Mouse (Mus musculus): ENCODE measurements around the gene Snx5. TPM values are rescaled to one million over a fixed set of nuclear protein-coding genes. Genes with fewer than 3 reads are reported as not detected.

Gene Snx5
- total RNA-seq, 2 experiments from 2014 or later = 82.1 to 86.4 TPM

DNA sequence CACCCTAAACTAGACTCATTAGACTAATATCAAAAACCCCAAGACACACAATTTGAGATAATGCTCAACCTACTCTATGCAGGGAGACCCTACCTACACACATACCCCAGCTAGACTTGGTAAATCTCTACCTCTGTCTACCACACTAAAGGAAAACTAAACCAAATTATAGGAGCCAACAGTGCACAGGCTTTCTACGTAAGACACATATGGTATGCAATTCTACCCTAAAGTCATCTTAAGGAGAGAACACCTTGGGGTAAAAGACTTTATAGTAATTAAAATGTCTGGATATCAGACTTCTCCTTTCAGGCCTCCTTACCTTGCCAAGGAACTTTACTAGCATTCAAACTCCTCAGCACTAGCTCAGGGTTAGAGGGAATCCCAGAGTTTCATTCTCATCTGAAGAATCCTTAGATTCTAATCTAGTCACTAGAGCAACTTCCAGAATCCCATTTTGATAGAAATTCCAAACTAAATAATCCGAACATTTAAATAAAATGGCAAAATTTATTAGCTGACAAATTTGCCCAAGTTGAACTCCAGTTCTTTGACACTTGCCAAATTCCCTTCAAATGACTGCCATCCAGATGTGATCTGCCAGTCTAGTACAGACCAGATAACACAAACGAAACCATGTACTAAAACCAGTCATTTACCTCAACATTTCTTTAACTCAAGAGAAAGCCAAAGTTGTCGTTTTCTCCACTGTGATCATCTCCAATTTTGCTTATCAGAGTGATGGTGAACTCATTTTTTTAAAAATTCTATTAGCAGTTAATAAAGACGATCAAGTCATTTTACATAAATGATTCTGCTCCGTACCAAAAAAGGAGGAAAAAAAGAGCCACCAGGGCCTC, 2.0 kb downstream of the Snx5 start:
- DNase-seq (ENCODE audit: low spot score in 2 of 2) = no peak

DNA sequence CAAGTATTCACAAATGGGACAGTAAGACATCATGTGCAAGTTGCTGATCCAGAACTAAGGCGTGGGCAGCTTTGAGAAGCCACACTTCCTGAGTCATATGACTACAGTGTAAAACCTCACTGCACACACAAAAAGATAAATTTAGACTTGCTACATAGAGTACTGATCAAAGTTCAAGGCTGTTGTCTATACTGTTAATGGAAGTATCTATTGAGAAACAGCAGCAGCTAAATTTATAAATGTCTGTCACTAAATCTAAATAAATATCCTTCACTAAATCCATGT, 3.0 kb downstream of the Snx5 start:
- DNase-seq (ENCODE audit: low spot score in 2 of 2) = no peak

DNA sequence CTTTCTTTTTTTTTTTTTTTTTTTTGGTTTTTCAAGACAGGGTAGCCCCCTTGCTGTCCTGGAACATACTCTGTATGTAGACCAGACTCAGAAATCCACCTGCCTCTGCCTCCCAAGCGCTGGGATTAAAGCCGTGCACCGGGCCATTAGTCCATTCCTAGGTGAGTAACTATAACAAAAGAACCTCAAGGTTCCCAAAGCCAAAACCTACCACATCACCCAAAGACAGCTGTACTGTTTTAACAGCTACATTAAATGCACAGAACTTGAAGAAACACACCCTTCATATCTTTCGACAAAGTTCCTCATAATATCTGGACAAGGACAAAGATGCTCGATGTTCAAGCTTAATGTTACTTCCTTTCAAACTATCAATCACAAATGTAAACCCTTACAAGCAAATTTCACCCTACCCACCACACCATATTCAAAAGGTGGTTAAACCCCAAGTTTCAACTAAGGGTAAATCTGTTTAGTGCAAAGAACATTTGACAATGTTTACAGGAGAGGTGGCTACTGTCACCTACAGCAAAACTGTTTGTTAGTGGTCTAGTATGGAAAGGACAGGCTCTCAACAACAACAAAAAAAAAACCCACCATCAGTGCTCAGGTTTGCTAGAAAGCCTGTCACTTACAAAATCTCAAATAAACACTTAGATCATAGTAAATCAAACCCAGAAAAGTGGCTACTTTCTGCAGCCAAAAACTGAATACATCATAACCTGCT, 3.5 kb downstream of the Snx5 start:
- no peak for DNase-seq (ENCODE audit: low spot score in 2 of 2)

DNA sequence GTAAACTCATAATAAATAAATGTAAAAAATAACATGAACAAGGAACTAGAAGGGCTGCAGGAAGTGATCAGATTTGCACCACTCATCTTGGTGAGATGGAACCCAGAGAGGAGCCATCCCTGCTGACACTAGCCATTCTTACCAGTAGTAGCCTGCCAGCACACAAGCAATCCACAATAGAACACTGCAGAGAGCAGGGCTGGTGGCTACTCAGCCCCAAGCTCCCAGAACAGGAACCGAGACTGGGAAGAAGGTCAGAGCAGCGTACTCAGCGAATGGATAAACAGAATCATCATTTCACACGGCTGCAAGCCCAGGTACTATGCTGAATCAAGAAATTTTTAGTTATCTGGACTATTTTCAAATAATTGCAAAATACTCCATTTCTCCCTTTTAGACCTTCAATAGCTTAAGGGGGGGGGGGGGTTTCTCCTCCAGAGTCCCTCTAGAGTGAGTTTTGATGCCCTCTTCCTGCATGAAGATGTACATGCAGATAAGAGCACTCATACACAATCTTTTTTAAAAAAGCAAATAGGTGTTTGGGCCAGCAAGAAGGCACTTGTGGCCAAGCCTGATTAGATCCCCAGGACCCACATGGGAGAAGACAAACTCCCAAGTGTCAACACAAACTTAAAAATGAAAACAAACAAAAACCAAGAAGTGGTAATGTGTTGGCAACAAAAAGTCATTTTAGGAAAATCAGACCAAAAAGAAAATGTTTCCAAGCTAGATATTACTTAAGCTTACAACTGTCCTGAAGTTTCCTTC, 4.6 kb downstream of the Snx5 start:
- DNase-seq (ENCODE audit: low spot score in 2 of 2) = no peak

DNA sequence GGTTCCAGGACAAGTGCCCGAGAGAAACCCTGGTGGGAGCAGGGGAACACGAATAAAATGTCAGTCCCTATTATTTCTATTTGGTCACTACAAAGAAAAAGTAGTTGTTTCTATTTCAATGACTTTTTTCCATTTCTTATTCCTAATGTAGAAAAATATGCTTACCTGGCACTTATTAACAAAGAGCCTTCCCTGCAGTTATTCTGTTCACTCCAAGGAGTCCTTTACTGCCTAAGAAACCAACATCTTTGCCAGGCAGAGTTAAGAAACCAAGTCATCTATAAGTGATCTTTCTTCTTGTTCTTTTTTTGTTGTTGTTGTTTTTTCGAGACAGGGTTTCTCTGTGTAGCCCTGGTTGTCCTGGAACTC, 5.6 kb downstream of the Snx5 start:
- no peak for DNase-seq (ENCODE audit: low spot score in 2 of 2)

DNA sequence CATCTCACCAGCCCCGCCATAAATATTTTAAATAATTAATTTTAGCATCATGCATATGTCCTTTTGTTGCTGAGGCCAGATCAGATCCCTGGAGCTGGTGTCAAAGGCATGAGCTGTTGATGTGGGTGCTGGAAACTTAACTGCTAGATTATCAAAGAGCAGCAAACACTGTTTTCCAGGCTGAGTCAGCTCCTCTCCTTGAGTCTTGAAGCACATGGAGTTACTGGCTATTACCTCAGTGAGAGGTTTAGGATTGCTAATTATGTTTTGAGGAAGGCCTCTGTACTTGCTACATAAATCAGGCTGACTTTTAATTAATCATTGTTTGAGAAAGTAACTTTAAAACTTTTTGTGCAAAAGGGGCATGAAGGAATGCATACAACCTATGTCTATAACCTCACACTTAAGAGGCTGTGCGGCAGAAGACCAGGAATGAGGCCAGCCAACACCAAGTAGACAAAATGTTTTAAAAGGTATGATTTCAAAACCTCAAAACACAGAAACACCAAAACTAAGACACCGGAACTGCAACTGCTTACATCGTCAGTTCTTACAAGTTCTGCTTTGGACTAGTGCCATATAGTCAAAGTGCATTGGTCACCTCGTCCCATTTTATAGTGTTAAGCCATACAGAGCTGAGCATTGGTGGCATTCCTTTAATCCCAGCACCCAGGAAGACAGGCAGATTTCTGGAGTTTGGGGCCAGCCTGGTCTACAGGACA, 6.1 kb downstream of the Snx5 start:
- DNase-seq (ENCODE audit: low spot score in 2 of 2) = no peak

DNA sequence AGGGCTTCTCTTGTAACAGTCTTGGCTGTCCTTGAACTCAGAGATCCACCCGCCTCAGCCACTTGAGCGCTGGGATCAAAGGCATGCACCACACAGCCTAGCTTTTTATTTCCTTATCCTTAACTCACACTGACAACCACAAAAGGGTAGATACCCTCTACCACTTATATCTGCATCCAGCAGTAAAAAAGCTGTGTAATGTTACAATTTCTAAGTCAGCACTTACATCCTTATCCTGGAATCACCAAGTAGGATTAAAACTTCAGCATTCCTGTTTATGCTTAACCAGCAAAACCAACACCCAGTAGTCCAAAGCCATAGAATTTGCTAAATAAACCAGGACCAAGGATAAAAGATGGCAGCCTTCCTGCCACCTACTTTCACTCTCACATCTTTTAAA, 7.9 kb downstream of the Snx5 start:
- DNase-seq (ENCODE audit: low spot score in 2 of 2) = no peak

DNA sequence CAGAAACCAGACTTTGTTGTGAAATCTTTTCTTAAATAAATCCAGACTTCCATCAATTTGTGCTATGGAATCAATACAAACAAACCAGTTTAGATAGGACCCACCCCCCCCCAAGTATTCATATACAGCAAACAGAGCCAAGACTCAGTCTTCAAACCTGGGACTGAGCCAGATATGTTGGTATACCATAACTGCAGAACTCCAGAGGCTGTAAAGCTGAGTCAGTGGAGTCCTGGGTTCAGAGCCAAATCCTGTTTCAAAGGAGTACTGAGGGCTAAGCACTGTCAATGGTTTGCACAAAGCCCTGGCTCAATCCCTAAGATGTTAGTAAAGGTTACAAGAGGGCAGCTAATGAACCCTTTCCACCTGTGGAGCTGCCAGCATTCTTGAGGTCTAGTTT, 20.6 kb downstream of the Snx5 start:
- DNase-seq (ENCODE audit: low spot score in 2 of 2) = no peak

DNA sequence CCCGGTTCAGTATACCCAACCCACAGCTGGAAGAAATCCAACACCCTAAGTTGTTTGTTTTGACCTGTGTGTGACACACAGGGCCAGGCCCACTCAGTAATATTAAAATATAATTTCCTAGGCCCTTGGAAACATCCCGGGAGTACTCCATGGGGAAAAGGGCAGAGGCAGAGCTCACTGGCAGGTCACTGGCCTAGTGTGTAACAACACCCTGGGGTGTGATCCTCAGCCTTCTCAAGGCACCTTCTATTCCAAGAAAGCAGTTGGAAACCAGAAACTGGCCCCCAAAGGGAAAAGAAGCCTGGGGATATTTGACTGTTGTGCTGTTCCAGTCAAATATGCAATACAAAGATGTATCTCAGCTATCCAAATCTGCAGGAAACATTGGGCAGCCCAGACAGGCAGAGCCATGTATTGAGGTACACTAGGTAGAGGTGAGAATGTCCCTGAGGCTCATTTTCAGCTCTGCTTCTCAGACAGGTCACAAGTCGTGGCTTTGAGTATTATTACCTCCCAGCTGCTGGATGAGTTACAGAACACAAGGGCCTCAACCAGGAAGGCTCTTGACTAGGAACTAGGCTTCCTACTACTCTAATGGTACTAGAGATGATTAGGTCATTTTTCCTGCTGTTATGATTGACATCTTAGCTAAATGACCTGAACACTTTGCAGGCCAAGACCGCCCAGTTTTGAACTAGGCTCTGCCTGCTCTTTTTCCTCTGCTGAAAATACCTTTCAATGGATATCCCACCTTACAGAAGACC, 21.9 kb downstream of the Snx5 start:
- no peak for DNase-seq (ENCODE audit: low spot score in 2 of 2)

DNA sequence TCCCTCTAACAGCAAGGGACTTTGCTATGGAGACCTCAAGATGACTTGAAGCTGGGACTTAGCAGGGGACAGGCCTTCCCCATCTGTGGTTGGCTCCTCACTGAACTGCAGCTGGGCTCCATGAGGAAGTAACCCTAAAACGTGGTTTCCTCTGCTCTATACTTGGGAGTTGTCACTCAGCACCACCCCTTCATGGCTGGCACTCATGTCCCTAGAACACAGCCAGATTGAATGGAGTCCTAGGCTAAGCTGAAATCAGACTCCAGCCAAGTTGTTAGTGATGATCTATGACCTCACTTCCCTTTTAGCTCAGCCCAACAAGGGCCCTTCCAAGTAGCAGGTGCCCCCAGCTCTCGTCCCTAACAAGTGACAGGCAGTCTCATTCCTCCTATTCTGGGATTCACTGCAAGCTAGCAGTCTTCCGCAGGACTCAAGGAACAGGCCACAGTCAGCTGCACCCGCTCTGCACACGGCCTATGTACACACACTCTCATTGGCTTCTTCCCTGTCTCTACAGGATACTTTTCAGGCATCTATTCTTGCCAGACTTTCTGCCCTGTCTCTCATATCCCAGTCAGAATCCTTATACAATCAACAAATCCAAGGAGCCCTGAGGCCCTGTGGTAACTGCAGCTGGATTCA, 23.2 kb downstream of the Snx5 start:
- no peak for DNase-seq (ENCODE audit: low spot score in 2 of 2)

DNA sequence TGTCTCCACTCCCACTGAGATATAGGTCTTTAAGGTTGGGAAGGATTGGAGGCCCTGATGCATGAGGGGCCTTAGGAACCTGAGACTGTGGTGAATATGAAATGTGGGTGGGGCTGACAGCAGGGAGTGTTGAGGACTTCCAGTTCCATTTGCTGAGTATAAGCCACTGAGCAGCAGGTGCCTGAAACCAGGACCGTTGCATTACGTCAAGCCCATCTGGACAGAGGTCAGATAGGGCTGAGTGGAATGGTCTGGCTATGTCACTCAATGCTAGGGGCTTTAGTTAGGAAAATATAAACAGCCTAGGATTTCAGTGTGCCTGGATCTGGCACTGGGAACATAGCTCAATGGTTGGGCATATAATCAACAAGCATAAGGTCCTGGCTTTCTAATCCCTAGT, 24.4 kb downstream of the Snx5 start:
- DNase-seq (ENCODE audit: low spot score in 2 of 2) = no peak

DNA sequence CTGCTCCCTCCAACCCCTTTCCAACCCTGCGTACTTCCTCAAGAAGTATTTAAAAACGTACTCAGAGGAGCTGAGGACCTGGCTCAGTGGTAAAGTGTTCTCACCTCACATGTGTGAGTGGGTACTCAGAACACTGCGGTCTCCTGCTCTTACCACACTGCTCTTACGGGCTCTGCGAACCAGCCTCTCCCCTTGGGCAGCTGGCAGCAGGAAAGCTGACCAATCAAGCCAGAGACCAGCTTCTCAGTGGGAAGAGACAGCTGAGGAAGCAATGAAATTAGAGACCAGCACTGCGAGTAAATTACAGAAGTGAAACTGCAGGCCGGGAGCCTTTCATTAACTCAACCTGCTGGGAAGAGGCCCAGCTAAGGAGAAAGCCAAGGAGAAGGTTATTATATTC, 25.2 kb downstream of the Snx5 start:
- DNase-seq (ENCODE audit: low spot score in 2 of 2) = no peak

DNA sequence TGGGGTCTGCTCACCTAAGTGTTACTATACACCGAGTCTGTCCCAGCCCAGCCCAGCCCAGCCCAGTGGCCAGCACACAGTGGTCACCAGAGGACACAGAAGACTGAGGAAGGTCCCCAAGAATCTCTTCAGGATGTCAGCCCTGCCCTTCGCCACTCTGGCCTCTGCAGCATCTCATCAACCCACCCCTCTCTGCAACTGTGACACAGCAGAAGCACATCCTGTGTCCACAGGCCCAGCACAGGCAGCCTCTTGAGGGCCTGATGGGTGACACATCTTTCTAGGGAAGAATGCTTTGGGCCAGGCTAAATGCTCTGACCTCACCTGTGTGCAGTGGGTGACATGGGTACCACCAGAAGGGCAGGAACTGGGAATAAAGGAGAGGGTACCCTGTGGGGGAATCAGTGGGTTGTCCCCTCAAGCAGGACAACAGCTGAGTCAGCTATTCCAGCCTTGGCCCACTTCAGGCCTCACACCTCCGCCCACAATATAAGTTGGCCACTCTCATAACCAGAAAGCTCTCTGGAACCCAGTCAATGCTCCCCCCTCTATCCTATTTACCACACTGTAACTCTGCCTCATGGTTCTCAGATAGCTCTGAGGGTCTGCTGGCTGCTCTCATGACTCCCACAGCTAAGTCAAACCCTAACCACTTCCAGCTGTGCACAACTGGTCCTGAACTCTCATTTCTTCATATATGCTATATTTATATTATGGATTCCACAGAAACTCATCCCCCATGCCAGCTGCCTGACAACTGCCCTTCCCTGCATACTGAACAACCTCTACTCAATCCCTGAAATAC, 30.4 kb downstream of the Snx5 start:
- no peak for DNase-seq (ENCODE audit: low spot score in 2 of 2)

DNA sequence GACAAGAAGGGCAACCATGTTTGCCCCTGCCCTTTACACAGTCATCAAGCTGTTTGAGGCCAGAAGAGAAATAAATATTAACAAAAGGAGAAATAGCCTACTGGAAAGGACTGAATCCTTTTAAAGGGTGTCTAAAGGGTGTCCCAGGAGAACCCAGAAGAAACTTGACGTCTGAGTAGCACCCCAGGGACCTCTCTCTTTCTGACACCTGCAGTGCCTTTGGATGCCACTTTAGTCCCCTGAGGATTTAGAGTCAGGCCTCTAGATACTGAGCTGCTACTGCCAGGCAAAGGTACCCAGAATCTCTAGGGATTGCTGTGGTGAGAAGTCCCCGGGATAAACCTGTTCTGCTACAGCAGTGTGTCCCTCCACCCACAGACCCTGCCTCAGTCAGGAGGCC, 31.4 kb downstream of the Snx5 start:
- DNase-seq (ENCODE audit: low spot score in 2 of 2) = no peak

DNA sequence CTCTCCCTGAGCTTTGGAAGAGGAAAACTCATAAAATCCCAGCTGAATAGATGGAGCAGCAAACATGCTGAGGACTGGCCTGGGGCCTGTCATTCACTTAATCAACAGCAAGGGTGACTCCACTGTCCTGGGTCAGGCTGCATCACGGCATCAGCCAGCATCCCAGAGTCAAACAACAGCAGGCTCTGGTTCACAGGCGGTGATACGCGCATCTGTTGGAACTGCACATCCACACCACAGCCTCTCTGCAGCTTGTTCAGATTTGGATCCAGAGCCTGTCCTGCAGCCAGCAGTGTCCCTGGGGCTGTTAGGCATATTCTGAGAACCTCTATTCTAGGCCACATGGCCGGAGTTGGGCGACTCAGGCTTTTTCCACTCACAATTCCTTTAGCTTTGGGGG, 32.4 kb downstream of the Snx5 start:
- no peak for DNase-seq (ENCODE audit: low spot score in 2 of 2)

DNA sequence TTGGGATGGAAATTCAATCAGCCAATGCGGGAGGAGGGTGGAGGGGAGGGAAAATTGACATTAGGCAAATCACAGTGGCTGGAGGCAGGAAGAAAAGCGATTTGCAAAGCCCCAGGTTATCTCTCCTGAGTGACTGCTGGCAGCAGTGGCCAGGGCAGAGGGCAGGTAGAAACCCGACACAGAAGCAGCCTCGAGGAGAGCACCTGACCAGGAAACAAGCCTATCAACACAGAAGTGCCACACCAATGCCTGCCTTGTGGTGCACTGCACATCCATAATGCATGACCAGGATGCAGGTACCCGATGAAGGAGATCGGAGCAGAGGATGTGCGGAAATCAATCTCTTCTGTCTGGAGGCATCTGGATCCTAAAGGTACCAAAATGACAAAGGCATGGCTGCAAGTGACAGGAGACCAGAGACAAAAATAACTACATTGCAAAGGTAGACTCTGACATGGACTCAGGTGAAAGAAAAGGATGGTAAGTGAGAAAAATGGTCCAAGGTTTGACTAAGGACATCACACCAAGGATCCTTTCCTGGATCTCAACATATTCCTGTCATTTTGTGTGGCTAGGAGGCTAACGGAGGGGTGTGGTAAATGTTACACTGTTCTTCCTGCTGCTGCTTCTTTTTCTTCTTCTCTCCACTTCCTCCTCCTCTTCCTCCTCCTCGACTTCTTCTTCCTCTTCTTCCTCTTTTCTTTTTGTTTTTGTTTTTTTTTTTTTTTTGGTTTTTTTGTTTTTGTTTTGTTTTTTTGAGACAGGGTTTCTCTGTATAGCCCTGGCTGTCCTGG, 33.7 kb downstream of the Snx5 start:
- no peak for DNase-seq (ENCODE audit: low spot score in 2 of 2)

DNA sequence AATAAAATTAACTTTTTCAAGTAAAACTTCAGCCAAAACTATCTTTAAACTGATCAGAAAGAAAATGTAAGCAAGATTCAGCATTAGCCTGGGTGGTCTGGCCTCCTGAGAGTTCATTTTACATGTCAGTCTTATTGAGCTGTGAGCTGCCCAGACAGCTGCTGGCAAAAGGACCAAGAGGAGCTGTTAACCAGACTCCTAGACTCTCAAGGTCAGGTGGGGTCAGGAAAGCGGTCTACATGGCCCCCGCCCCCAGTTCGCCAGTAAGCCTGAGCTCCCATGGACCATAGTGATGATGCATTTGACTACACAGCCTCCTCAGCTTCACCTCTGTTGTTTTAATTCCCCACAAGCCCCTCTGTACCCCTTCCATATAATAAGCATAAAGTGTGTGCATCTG, 34.9 kb downstream of the Snx5 start:
- DNase-seq (ENCODE audit: low spot score in 2 of 2) = no peak

DNA sequence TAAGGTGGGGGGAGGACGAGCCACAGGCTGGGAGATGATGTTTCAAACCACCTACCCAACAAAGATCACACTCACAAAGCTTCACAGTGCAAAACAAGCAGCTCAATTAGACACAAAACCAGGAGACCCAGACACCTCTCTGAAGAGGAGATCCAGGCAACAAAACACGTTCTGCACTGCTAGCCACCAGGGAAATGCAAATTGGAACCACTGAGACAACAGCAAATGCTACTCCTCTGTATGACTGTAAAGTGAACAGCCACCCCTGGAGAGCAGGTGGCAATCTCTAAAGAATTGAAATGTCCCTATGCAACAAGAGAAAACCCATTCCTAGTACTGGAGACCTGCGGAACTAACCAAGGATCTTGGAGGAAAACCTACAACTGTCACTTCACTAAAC, 37.2 kb downstream of the Snx5 start:
- DNase-seq (ENCODE audit: low spot score in 2 of 2) = no peak

DNA sequence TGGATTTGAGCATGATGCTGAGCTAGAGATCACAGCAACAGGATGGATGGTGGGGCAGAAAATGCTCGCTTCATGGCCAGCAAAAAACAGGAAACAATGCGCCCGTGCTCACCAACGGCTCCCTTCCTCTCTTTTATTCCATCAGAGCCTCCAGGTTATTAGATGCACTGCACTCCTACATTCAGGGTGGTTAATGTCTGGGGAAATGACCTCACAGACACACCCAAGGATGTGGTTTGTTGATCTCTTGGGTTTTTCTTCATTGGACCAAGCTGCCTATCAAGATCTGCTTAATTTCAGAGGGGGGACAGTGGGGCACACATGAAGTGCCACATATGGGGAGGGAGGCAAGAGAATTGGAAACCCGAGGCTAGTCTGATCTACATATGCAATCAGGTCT, 39.6 kb downstream of the Snx5 start:
- no peak for DNase-seq (ENCODE audit: low spot score in 2 of 2)

Measured in adrenal gland, adult 18-20 months (tissue).